Mouse (Mus musculus) megakaryocyte progenitor cell, adult 5-6 weeks (primary cell): ENCODE measurements around the gene Il10rb. TPM values are rescaled to one million over a fixed set of nuclear protein-coding genes. Genes with fewer than 3 reads are reported as not detected.

ENCODE experiments used
- ATAC-seq: replicated peaks from 2 replicates; pipeline ENCODE4 v1.8.0; 2016; ENCODE audit warnings: mild to moderate bottlenecking, moderate TSS enrichment, inconsistent platforms; ENCODE audit not compliant: poor library complexity
- total RNA-seq, 2 experiments: library from RNA; stranded (forward) in 1 of 2; stranded (reverse) in 1 of 2; fragments of 157-497, 149-512 nt in 1 of 2; fragments of 200-1000 nt in 1 of 2; gene quantifications; 2 replicates each; pipeline versions ENCODE4 v1.2.3 to v1.2.4; 2015 to 2017

Gene Il10rb
- total RNA-seq, 2 experiments from 2014 or later, result 39.2 to 46.2 TPM

- ATAC-seq, result peak; percentile 15
Measured at GRCm38 (mm10) chr16:91446778-91447511, 41.0 kb downstream of the Il10rb start.

GRCm38 (mm10) chr16:91447512-91447900 lies 41.5 kb downstream of the Il10rb start:
- ATAC-seq, result peak; percentile 17; the same call in 1 of the 2 replicates

GRCm38 (mm10) chr16:91448088-91448487 lies 42.1 kb downstream of the Il10rb start:
- peak; percentile 49 for ATAC-seq

GRCm38 (mm10) chr16:91448895-91449294 lies 42.9 kb downstream of the Il10rb start:
- ATAC-seq, result no peak

- ATAC-seq, result no peak
Measured at GRCm38 (mm10) chr16:91450137-91451064, 44.4 kb downstream of the Il10rb start.

GRCm38 (mm10) chr16:91451949-91452348 lies 46.0 kb downstream of the Il10rb start:
- peak; percentile 33 for ATAC-seq

GRCm38 (mm10) chr16:91452363-91452896 lies 46.5 kb downstream of the Il10rb start:
- peak; percentile 18; the same call in 1 of the 2 replicates for ATAC-seq

- ATAC-seq, result peak; percentile 18; the same call in 1 of the 2 replicates
Measured at GRCm38 (mm10) chr16:91455868-91456267, 49.9 kb downstream of the Il10rb start.

- peak; percentile 26 for ATAC-seq
Measured at GRCm38 (mm10) chr16:91458301-91458746, 52.4 kb downstream of the Il10rb start.

- no peak for ATAC-seq
Measured at GRCm38 (mm10) chr16:91458976-91459375, 53.0 kb downstream of the Il10rb start.

- no peak for ATAC-seq
Measured at GRCm38 (mm10) chr16:91459396-91459795, 53.4 kb downstream of the Il10rb start.

GRCm38 (mm10) chr16:91459841-91460370 lies 53.9 kb downstream of the Il10rb start:
- ATAC-seq, result no peak

GRCm38 (mm10) chr16:91461066-91461638 lies 55.2 kb downstream of the Il10rb start:
- ATAC-seq, result no peak

- no peak for ATAC-seq
Measured at GRCm38 (mm10) chr16:91461773-91462181, 55.8 kb downstream of the Il10rb start.

- ATAC-seq, result no peak
Measured at GRCm38 (mm10) chr16:91462644-91463043, 56.7 kb downstream of the Il10rb start.

GRCm38 (mm10) chr16:91463400-91463799 lies 57.4 kb downstream of the Il10rb start:
- ATAC-seq, result no peak

- ATAC-seq, result no peak
Measured at GRCm38 (mm10) chr16:91463836-91464400, 58.0 kb downstream of the Il10rb start.

GRCm38 (mm10) chr16:91464594-91465504 lies 58.9 kb downstream of the Il10rb start:
- peak; percentile 86 for ATAC-seq

GRCm38 (mm10) chr16:91465505-91466240 lies 59.7 kb downstream of the Il10rb start:
- no peak for ATAC-seq
